Mouse (Mus musculus) lung, postnatal 0 days (tissue): ENCODE measurements around the gene Klkb1.
A peak's percentile ranks its signal among the peaks of the same experiment; 100 is the strongest.

ENCODE experiments used
- CTCF ChIP-seq: IDR thresholded peaks from 2 replicates; pipeline ENCODE4 v1.5.1; 2016; ENCODE audit warnings: antibody characterized with exemption, mild to moderate bottlenecking
- EP300 ChIP-seq: IDR thresholded peaks from 2 replicates; pipeline ENCODE4 v1.6.1; 2016; ENCODE audit warnings: antibody characterized with exemption, mild to moderate bottlenecking, control low read depth

DNA sequence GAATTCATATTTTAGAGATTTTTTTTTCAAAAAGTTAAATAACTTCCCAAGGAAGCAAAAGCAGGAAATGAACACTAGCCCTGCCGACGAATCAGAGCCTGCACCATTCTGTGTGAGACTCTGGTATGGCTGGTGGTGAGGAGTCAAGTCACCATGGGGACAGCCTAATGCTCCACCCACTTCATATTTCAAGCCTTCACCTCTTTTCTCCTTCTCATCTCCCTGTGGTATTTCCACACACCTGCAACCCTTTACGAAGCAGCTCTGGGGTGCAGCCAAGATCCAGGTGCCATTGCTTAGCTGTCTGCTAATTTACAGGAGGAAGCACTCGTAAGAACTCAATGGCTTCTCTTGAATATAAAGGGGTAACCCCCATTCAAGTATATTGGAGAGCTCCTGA lies 16.3 kb upstream of the Klkb1 start:
- TF ChIP-seq EP300 (peak; percentile 20; the same call in 1 of the 2 replicates), CTCF (no peak)
